Mouse (Mus musculus): ENCODE data around the gene Bgn. TPM values are rescaled to one million over a fixed set of nuclear protein-coding genes. Genes with fewer than 3 reads are reported as not detected.
"Not testable (repeated sequence)": the region's sequence is repeated elsewhere in the genome, so short reads cannot be mapped to it uniquely, and the experiment has no call there.

The Bgn gene
- polyA plus RNA-seq, 1 experiment from 2014 or later: 192 TPM

DNA sequence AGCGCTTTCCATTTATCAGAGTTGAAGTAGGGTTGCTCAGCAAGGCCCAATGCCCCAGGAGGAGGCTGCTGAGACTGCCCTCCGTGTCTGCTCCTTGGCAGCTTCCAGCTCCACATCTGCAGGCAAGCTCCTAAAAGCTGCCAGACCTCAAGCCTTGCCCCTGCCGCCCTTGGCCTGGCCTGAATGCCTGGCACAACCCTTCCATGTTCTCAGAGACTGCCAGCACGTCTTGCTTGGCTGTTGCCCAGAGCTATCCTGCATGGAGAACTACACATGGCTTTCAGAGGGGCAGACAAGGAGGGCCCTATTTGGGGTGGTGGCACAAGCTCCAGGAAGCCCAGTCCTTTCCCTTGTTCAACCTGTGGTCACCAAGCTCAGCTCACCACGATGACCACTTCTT, 3.5 kb downstream of the Bgn start:
- ATAC-seq (ENCODE audit: insufficient read depth) (no peak), DNase-seq (no peak)
- Histone ChIP-seq H3K9me3 (ENCODE audit: low read depth, low read length) (no peaks in the 10 kb centered on the region), H3K4me3 (ENCODE audit: low read depth, low read length) (no peak overlapping the region), H3K36me3 (ENCODE audit: insufficient read depth) (peaks cover 7% of the 10 kb centered on the region; the same call in 1 of the 2 replicates), H3K27me3 (ENCODE audit: insufficient read depth, low read length) (no peaks in the 10 kb centered on the region), H3K27ac (ENCODE audit: low read depth) (no peak overlapping the region), H3K9ac (no peak overlapping the region), H3K4me2 (0 out of 2 replicates have a peak overlapping the region, but pooled peaks have one; percentile 61), H3K4me1 (ENCODE audit: insufficient read depth) (no peaks in the 10 kb centered on the region; the same call in 1 of the 2 replicates)
- TF ChIP-seq CTCF (IDR thresholded peaks at IDR 0.05; ENCODE audit: low read depth): no peak
- 69% methylated on average over 5 of the region's 5 CpGs for WGBS

DNA sequence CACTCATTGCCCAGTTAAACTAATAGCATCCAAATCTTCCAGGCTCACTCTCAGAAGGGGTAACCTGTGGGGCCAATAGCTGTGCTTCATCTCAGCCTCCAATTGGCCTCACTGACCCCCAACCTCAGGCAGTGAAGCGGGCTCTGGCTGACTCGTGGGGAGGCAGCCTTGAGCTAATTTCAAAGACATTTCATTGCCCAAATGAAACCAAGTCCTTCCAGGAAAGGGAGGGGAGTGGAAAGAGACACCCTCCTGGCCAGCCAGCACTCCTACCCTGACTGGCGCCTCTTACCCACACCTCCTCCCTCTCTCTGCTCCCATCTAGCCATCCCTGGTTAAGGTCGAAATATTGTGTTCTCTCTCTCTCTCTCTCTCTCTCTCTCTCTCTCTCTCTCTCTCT, 6.8 kb downstream of the Bgn start:
- no peaks in the 10 kb centered on the region for H3K9me3 ChIP-seq (ENCODE audit: low read depth, low read length)
- peaks cover 23% of the 10 kb centered on the region; the same call in 1 of the 2 replicates for H3K36me3 ChIP-seq (ENCODE audit: insufficient read depth)
- no peak overlapping the region for H3K27ac ChIP-seq (ENCODE audit: low read depth)
- H3K9ac ChIP-seq: no peak overlapping the region
- no peak overlapping the region for H3K4me2 ChIP-seq
- H3K4me3 ChIP-seq (ENCODE audit: low read depth, low read length): no peak overlapping the region
- WGBS: 51% methylated on average over 4 of the region's 4 CpGs
- TF ChIP-seq CTCF (IDR thresholded peaks at IDR 0.05; ENCODE audit: low read depth): no peak
- ATAC-seq (ENCODE audit: insufficient read depth) (no peak), DNase-seq (no peak)
- no peaks in the 10 kb centered on the region for H3K27me3 ChIP-seq (ENCODE audit: insufficient read depth, low read length)
- no peaks in the 10 kb centered on the region; the same call in 1 of the 2 replicates for H3K4me1 ChIP-seq (ENCODE audit: insufficient read depth)

DNA sequence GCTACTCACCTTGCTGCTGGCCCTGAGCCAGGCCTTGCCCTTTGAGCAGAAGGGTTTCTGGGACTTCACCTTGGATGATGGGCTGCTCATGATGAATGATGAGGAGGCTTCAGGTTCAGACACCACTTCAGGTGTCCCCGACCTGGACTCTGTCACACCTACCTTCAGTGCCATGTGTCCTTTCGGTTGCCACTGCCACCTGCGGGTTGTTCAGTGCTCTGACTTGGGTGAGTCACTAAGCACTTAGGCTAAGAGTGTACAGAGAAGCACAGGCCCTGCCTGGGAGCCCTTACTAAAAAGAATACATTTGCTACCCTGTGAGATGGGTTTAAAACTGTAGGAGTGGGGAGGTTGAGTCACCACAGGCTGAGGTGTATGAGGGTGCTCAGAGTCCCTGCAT, 7.4 kb downstream of the Bgn start:
- no peaks in the 10 kb centered on the region; the same call in 1 of the 2 replicates for H3K4me1 ChIP-seq (ENCODE audit: insufficient read depth)
- no peaks in the 10 kb centered on the region for H3K9me3 ChIP-seq (ENCODE audit: low read depth, low read length)
- no peak for TF ChIP-seq CTCF (IDR thresholded peaks at IDR 0.05; ENCODE audit: low read depth)
- peaks cover 23% of the 10 kb centered on the region; the same call in 1 of the 2 replicates for H3K36me3 ChIP-seq (ENCODE audit: insufficient read depth)
- H3K4me3 ChIP-seq (ENCODE audit: low read depth, low read length): no peak overlapping the region
- DNase-seq (no peak), ATAC-seq (ENCODE audit: insufficient read depth) (no peak)
- no peak overlapping the region for H3K4me2 ChIP-seq
- H3K27ac ChIP-seq (ENCODE audit: low read depth): no peak overlapping the region
- 63% methylated on average over 3 of the region's 3 CpGs for WGBS
- no peak overlapping the region for H3K9ac ChIP-seq
- H3K27me3 ChIP-seq (ENCODE audit: insufficient read depth, low read length): no peaks in the 10 kb centered on the region

DNA sequence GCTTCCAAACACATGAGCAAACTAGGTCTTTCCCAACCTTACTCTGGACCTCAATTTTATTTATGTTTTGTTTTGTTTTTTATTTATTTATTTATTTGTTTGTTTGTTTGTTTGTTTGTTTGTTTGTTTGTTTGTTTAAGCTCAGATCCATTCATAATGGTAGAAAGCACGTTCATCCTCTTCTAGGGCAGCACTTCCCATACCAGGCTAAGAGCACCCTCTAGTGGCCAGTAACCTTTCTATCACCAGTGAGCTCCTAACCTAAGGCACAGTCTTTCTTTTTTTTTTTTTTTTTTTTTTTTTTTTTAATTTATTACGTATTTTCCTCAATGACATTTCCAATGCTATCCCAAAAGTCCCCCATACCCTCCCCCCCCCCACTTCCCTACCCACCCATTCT, 10.2 kb downstream of the Bgn start:
- H3K36me3 ChIP-seq (ENCODE audit: insufficient read depth): peaks cover 23% of the 10 kb centered on the region; the same call in 1 of the 2 replicates
- peak; percentile 72 for TF ChIP-seq CTCF (IDR thresholded peaks at IDR 0.05; ENCODE audit: low read depth)
- H3K9me3 ChIP-seq (ENCODE audit: low read depth, low read length); H3K9ac ChIP-seq; H3K4me1 ChIP-seq (ENCODE audit: insufficient read depth); H3K4me2 ChIP-seq; H3K27me3 ChIP-seq (ENCODE audit: insufficient read depth, low read length); H3K27ac ChIP-seq (ENCODE audit: low read depth); H3K4me3 ChIP-seq (ENCODE audit: low read depth, low read length): not testable (repeated sequence)
- 0% methylated on average over 1 of the region's 2 CpGs for WGBS
- ATAC-seq (ENCODE audit: insufficient read depth): peak; percentile 64; the same call in 1 of the 2 replicates
- peak; percentile 87 for DNase-seq

DNA sequence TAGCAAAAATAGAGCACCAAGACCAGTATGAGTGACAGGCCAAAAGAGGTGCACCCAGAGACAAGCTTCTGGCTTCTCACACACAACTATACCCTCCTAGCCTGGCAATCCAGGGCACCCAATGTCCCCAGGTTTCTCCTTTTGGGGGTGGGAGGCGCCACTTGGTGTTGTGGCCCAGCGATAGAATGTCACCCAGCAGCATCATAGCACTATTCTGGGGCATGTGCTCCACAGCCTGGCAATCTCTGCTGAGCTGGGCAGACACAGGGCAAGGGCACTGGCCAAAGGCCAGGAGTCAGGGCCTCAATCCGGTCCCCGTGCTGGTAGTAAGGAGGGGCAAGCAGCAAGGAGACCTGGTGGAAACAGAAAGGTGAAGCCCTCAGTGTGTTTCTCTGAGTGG, 13.3 kb downstream of the Bgn start:
- no peaks in the 10 kb centered on the region for H3K4me1 ChIP-seq (ENCODE audit: insufficient read depth)
- no peak for DNase-seq
- 75% methylated on average over 4 of the region's 4 CpGs for WGBS
- H3K9me3 ChIP-seq (ENCODE audit: low read depth, low read length): no peaks in the 10 kb centered on the region
- H3K4me2 ChIP-seq: no peak overlapping the region
- H3K9ac ChIP-seq: no peak overlapping the region
- ATAC-seq (ENCODE audit: insufficient read depth): no peak
- H3K27ac ChIP-seq (ENCODE audit: low read depth): no peak overlapping the region
- no peak overlapping the region for H3K4me3 ChIP-seq (ENCODE audit: low read depth, low read length)
- peaks cover 17% of the 10 kb centered on the region; the same call in 1 of the 2 replicates for H3K36me3 ChIP-seq (ENCODE audit: insufficient read depth)
- peaks cover 3% of the 10 kb centered on the region; the same call in 1 of the 2 replicates for H3K27me3 ChIP-seq (ENCODE audit: insufficient read depth, low read length)
- no peak for TF ChIP-seq CTCF (IDR thresholded peaks at IDR 0.05; ENCODE audit: low read depth)

DNA sequence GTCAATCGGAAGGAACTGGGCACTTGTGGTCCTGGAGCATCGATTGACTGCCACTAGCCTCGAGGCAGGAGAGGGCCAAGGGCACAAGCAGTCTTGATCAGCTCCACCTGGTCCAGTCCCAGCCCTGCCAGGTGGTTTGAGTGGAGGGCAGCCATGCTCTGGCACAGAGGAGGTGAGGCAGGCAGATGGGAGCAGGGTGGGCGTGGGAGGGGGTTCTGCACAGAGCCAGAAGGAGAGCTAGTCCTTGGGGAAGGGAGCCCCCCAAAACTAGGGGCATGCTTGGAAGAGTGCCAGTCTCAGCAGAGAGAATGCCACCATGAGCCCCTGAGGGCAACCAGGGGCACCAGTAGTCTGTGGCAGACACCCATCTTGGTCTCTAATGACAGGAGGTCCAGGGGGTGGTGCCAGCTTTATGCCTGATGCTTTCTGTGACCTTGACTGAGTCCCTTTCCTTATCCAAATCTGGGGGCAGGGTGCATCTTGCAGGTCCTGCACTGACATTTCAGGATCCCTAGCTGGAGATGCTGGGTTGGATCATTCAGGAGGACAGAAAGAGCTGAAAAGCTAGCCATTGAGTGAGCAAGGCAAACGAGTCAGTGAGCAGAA, 21.8 kb downstream of the Bgn start:
- H3K9ac ChIP-seq: no peak overlapping the region
- no peak for DNase-seq
- ATAC-seq (ENCODE audit: insufficient read depth): no peak
- H3K4me2 ChIP-seq: no peak overlapping the region
- no peaks in the 10 kb centered on the region for H3K9me3 ChIP-seq (ENCODE audit: low read depth, low read length)
- H3K27me3 ChIP-seq (ENCODE audit: insufficient read depth, low read length): peaks cover 28% of the 10 kb centered on the region
- no peak overlapping the region for H3K27ac ChIP-seq (ENCODE audit: low read depth)
- WGBS: 75% methylated on average over 5 of the region's 5 CpGs
- no peak overlapping the region for H3K4me3 ChIP-seq (ENCODE audit: low read depth, low read length)
- H3K36me3 ChIP-seq (ENCODE audit: insufficient read depth): no peaks in the 10 kb centered on the region
- H3K4me1 ChIP-seq (ENCODE audit: insufficient read depth): no peaks in the 10 kb centered on the region
- TF ChIP-seq CTCF (IDR thresholded peaks at IDR 0.05; ENCODE audit: low read depth): no peak

DNA sequence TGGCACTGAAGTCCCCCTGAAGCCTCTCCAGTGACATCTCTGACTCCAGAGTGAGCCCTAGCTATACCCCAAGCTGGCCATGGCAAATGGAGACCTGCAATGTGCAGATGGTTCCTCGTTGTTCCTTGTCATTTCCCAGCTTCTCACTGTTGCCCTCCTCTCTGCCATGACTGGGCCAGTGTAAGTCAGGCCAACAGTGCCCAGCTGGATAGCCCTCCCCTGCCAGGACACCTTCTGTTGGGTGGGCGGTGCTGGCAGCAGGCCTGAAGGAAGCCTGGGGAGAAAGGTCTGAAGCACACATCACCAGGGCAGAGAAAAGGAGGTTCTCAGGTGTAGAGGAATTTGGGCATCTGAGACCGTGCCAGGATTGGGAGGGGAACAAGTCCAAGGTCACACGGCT, 23.2 kb downstream of the Bgn start:
- no peaks in the 10 kb centered on the region for H3K9me3 ChIP-seq (ENCODE audit: low read depth, low read length)
- H3K27ac ChIP-seq (ENCODE audit: low read depth): no peak overlapping the region
- H3K4me3 ChIP-seq (ENCODE audit: low read depth, low read length): no peak overlapping the region
- ATAC-seq (ENCODE audit: insufficient read depth) (no peak), DNase-seq (no peak)
- no peak for TF ChIP-seq CTCF (IDR thresholded peaks at IDR 0.05; ENCODE audit: low read depth)
- H3K27me3 ChIP-seq (ENCODE audit: insufficient read depth, low read length): peaks cover 27% of the 10 kb centered on the region
- WGBS: 77% methylated on average over 4 of the region's 4 CpGs
- H3K36me3 ChIP-seq (ENCODE audit: insufficient read depth): no peaks in the 10 kb centered on the region
- no peak overlapping the region for H3K4me2 ChIP-seq
- H3K9ac ChIP-seq: no peak overlapping the region
- H3K4me1 ChIP-seq (ENCODE audit: insufficient read depth): no peaks in the 10 kb centered on the region

Data from lung, embryonic 14.5 days (tissue).